Mouse (Mus musculus) R1 (cell line): Measurements from ENCODE around the gene Phb.
A peak's percentile ranks its signal among the peaks of the same experiment; 100 is the strongest.

ENCODE experiments used
- DNase-seq: peaks from one replicate; pipeline ENCODE4 v3.0.0-alpha.2; 2018; ENCODE audit warnings: low read depth, low spot score

Gene Phb

DNA sequence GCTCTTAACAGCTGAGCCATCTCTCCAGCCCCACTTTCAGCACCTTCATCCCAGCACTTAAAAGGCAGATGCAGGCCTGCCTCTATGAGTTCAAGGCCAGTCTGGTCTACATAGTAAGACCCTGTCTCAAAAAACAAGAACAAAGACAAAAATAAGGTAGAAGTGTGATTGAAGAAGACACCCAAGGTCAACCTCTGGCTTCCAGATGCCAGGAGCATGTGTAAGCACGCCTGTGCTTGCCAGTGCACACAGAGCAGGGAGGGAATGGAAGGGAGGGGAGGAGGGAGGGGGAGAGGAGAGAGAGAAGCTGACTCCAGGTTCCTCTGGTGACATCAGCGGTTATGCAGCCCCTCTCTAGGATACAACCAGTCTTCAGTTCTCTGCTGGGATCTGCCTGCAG is 16.8 kb upstream of the Phb start:
- no peak for DNase-seq

DNA sequence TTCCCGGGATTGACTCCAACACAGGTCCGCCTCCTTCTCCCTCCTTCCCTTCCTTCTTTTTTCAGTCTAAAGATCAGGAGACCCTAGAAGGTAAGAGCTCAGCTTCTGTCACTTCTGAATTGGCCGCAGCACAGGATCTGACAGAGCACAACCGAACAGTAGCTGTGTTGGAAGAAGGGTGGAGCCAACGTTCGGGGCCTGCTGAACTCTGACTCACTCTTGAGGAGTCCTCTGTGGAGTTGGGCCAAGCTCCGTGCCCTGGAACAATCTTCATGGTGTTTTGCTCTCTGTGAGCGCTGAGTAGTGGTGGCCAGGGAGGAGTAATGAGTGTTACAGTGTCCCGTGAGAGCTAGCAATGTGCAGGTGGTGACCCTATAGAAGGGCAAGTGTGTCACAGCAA is 15.8 kb upstream of the Phb start:
- DNase-seq: no peak

DNA sequence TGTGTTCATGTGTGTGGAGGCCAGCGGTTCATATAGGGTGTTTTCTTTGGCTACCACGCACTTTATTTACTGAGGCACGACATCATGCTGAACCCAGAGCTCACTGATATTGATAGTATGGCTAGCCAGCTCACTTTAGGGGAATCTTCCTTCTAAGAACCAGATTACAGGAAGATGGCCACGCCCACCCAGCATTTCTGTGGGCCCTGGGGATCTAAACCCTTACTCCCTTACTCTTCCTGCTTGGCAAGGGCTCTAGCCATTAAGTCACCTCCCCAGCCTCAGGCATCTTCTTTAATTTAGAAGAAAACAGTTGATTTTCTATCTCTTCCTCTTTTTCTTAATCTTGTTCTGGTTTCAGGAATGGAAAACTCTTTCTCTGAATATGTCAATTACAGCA is 9.3 kb upstream of the Phb start:
- no peak for DNase-seq

DNA sequence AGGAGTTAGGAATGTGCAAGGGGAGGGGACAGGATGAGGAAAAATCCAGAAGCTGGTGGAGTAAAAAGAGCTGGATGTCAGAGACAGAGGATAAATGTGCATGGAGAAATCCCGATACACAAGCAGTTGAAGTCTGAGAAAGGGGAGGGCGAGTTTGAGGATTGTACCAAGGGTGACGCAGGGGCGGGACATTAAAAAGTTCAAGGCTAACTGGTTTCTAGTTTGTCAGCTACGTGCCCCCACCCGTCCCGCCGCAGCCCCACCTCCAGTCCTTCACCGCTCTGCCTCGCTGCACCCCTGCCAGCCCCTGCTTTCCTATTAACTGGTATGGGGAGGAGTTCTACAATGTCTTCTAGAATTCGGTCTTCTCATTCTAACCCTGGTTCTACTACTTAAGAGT is 420 bp downstream of the Phb start:
- no peak for DNase-seq

DNA sequence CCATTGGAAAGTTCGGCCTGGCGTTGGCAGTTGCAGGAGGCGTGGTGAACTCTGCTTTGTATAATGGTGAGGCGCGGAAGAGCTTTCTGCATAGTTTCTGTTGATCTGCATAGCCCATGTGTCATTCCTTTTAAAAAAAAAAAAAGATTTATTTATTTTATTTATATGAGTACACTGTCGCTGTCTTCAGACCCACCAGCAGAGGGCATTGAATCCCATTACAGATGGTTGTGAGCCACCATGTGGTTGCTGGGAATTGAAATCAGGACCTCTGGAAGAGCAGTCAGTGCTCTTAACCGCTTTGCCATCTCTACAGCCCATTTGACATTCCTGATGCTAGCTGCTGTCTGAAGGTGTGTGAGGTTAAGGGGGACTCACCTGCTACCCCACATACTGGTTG is 1.3 kb downstream of the Phb start:
- peak; percentile 55 for DNase-seq

DNA sequence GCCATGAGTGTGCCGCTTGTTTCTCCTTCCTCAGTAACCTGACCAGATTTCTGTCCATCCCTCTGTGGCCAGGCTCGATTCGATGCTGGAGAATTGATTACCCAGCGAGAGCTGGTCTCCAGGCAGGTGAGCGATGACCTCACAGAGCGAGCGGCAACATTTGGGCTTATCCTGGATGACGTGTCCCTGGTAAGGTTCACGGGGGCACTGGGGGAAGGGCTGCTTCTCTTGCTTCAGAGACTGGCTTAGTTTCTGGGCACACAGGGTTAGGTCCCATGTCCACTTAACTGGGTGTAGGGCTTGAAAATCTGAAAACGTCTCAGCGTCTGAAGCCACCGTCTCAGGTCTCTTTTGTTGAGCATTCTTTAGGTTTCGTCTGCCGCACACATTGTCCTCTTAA is 8.7 kb downstream of the Phb start:
- DNase-seq: no peak

DNA sequence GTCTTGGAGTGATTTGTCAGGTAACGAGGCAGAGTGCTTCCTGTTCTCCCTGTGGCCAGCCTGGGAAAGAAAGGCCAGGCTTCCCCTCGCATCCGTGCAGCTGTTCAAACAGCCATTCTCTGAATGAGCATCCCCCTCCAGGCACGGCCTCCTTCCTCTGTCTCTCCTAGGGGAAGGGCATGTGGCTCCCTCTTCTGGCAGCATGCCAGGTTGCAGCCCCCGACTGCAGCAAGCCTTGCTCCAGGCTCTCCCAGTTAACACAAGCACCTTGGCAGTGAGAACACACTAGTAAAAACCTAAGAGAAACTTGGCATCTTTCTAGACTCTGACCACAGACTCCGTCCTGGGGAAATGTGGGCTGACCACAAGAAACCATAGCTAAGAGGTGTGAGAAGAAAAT is 9.6 kb downstream of the Phb start:
- peak; percentile 83 for DNase-seq

DNA sequence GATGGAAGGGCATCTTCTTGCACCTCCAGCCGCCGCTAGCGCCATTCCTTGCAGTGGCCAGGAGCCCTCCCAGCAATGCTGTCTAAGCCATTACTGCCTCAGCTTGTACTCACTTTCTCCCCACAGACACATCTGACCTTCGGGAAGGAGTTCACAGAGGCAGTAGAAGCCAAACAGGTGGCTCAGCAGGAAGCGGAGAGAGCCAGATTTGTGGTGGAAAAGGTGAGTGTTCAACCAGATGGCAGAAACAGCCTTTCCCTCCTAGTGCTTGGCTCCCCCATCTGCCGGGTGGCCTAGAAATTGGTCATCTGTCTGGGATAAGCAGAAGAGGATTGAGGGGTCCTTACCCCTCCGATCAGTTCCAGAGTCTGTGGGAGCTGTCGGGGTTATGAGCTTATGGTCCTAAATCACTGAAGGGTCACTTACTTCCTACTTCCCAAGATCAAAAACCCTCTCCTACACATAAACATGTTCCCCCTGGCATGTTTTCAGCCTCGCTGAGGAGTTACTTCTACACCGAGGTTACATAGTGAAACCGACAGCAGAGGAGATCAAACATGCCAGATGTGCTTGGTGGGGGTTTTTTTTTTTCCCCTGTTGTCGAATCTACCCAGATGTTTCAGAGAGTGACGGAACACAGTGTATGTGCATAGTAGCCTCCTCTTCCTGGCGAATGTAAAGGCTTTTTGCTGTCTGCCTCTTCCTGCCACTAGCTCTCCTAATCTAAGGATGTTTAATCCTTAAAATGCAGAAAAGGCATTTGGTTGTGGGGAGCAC is 11.4 kb downstream of the Phb start:
- no peak for DNase-seq

DNA sequence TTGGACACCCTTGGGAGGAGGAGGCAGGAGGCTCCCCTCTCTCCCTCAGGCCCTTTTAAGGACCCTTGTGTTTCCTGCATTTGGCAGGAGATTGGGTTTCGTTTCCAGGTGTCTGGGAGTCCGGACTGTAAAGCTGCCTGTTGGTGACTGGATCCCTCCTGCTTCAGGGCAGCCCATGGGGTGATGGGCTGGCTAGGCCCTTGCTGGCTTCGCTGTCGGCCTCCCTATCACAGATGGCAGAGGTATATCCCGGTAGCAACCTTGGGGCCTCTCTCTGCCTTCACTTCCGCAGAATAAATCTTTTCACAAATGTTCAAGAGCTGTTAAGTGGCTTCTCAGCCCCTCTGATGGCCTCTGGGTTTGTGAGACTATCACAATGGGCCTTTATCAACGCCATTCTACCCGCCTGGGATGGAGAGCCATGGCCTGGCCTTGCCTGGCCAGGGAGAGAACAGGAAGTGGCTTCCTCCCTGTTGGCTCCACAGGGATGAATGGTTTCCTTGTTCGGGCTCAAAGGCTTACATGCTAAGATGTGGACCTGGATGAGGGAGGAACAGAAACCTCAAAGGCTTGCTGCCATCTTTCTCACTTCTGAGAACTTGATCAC is 15.3 kb downstream of the Phb start:
- no peak for DNase-seq

DNA sequence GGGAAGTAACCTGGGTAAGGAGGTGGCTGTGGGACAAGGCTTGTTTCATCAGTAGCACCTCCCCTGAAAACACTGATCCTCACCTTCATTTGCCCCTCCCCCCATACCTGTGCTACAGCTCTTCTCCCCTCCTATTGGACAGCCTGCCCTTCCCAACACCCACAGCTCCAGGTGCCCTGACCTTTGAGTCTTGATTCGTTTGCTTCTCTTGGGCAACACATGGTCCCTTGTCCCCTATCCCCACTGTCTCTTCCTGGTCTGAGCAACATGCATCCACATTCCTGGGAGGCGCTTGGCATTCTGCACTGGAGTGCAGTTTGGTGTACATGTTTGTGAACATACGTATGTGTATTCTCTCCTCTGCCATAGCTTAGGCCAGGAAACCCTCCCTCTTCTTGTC is 16.2 kb downstream of the Phb start:
- DNase-seq: no peak

DNA sequence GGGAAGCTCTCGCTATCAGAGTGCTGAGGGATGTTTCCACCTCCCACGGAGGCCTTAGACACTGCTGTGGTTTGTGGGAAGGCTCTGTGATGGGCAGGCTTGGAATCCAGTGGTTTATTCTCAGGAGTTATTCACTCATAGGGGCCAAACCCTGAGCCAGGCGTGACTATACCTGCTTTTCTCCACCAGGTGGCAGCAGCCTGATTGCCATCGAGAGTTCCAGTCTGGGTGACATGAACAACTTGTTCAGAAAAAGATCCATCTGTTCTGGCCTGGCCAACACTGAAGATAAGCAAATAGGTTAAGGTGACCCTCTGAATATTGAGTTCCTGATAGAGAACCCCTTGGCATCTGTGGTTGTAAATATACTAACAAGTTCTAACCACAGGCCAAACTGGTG is 19.3 kb downstream of the Phb start:
- peak; percentile 83 for DNase-seq

DNA sequence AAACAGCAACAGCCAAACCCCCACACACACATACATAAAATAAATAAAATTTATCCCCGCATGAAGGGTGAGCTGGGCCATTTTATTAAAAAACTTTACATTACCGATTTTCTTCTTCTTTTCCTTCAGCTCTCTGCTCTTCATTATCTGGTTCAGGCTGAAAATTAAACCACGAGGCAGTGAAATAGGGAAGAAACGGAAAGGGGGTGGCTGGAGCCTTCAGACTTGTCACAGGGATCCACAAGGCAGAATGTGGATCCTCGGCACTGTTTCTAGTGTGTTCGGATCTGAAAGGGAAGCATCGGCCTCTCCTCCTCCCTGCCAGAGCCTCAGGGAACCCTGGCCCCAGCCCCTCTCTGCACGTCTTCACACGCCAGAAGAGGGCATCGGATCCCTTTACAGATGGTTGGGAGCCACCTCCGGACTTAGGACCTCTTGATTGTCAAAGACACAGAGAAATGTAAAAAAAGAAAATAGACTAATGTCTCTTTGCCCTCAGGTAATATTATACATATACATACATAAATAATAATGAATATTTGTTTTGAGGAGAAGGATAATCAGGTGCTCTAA is 20.4 kb downstream of the Phb start:
- DNase-seq: peak; percentile 47

DNA sequence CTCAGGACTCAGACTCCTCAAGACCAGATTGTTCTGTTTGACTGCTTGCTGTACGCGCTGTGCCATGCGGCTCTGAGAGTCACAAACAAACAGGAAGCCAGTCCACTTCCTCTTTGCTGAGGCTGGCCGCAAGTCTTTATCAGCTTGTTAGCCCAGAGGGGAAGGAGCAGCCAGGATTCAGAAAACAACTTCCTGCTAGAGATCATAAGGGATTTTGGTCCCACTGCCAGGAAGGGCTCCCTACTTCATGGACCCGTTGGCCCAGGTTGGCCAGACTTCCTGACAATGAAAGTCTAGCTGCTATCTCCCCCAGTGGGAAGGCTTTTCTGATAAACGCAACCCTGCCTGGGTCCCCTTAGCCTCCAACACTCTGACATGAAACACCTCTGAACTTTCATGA is 21.8 kb downstream of the Phb start:
- no peak for DNase-seq

DNA sequence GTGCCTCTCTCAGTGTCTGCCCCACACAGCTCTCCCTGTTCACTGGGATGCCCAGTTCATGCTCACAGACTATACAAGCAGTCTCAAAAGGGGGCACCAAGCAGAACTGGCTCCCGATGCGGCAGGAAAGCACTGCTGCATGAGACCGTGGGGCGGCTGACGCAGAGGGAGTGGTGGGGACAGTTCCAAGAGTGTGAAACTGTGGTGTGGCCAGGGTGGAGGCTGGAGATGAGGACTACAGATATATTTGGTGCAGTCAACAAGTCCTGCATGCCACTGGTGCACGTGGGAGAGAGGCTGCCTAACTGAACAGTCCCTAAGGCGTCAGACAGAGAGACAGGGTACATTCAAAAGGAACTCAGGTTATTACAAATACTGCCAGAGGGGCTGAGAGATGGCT is 22.2 kb downstream of the Phb start:
- no peak for DNase-seq

DNA sequence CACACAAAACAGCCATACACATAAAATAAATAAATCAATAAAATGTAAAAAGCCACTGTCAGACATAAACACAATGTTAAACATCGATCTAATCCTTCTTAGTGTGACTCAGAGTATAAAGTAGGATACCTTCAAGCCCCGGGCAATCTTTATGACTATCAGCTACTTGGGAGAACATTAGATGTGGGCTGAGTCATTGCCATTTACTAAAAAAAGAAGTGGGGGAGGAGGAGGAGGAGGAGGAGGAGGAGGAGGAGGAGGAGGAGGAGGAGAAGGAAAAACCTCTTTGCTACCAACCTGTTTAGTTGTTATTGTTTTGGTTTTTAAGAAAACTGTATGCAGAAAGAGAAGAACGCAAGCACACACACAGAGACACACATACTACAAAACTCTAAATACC is 22.8 kb downstream of the Phb start:
- no peak for DNase-seq

DNA sequence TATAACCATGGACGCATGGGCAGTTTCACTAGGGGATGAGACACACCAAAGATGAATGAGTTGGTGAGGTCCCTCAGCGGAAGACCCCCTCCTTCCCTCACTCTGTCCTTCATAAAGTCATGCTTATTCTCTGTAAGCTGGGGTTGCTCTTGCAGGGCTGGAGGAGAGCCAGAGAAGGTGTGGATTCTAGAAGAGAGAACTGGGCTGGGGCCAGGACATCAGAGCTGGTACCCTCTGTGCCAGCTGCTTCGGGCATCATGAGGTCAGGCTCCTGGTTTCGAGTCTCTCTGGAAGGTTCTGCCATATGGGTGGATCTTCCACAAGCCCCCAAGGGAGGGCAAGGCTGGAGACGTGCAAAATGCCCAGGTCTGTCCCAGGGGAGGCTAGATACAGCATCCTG is 31.8 kb downstream of the Phb start:
- DNase-seq: no peak

DNA sequence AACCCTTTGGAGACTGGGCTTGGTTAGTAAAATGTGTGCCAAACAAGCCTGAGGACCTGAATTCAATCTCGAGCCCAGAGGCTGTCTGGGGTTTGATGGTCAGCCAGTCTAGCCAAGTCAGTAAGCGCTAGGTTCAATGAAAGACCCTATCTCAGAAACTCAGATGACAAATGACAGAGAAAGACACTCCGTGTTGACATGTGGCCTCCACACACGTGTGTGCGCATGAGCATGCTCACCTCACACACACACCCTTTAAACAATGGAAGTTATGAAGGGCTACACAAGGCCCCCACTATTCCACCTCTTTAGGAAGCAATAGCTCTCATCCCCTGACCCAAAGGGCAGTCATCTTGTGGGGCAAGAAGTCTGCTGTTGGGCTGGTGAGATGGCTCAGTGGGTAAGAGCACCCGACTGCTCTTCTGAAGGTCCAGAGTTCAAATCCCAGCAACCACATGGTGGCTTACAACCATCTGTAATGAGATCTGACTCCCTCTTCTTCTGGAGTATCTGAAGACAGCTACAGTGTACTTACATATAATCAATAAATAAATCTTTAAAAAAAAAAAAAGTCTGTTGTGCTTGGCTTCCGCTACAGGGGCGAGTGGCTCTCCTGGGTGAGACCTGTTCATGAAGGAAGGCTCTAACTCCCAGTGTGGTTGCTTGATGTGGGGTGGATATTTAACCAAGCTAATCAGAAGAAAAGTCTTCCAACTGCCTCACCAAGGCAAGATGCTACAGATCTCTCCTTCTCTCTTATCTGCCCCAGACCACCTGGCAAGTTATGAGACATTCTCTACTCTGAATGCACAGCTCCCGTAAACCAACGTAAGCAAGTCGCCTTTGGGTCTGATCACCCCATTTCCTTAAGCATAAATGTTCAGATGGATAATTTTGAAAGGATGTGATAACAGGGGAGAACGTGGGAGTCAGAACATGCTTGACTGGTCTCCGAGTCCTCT is 34.3 kb downstream of the Phb start:
- no peak for DNase-seq

DNA sequence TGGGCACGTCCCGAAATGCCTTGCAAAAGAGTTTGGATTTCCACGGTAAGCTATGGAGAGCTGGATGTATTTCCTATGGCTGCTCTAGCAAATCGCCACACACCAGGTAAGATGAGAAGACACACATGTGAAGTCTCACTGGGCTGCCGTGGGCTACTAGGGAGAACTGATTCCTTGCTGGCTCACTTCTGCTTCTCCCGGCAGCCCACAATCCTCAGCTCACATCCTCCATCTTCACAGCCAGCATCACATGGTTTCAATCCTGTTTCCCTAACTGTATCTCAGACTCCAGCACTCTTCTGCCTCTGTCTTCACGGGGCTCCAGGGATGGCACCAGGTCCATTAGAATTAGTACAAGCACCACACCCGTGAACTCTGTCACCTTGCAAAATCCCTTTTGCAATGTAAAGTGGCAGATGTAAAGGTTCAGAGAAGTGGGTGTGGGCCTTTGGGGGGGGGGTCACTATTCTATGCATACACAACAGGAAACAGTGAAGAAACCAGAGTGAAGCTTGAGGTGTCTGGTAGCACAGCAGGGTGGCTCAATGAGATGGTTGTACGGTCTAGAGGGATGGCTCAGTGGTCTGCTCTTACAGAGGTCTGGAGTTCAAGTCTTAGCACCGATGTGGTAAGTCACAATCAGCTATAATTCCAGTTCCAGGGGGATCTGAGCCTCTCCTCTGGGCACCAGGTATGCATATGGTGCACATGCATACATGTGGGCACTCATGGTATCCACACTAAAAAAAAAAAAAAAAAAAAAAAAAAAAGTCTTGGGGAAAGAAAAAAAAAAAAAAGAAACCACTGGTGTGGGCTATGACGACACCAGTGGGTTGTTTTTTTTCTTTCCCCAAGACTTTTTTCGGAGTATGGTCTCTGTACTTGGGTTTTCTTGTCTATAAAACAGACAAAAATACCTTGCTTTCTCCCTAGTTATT is 37.5 kb downstream of the Phb start:
- DNase-seq: peak; percentile 97

DNA sequence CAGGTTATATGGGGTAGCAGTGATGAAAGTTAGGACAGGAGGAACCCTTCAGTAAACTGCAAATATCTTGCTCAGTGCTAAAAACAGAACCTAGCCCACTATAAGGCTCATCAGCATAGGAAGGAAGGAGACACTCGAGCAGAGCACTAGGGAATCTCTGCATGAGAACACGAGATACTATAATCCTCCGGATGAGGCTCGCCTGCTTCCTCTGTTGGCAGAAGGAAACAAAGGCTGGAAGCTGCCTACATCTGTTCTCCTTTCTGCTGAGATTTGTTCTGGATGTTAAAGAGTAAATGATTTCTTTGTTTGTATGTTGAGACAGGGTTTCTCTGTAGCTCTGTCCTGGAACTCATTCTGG is 38.2 kb downstream of the Phb start:
- peak; percentile 97 for DNase-seq

DNA sequence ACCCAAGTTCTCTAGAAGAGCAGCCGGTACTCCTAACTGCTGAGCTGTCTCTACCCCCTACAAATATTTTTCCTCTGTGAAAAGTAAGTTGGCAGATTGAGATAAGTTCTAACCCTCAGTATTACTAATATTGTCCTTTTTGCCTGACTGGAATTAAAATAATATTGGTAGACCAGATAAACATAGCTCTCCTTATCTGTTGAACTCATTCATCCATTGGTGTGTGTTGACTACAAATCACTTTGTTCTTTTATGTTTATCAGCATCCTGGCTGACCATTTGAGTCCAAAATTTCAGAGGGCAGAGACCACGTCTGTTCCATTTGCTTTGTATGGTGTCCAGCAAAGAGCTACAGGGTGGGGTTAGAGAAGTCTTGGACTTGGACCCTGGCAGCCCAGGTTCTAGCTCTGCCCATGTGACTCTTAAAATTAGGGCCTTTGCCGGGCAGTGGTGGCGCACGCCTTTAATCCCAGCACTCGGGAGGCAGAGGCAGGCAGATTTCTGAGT is 42.8 kb downstream of the Phb start:
- DNase-seq: no peak

DNA sequence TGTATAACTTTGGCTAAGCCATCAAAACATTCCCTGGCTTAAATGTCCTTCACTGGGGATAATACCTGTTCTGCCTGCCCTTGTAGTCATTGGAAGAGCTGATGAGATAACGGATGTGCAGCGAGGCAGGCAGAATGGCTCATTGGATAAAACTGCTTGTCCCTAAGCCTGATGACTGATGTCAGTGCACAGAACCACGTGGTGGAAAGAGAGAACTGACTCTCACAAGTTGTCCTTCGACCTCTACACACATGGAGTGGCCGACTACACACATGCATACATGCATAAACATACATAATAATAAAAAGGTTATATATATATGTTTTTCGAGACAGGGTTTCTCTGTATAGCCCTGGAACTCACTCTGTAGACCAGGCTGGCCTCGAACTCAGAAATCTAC is 43.7 kb downstream of the Phb start:
- DNase-seq: no peak
